Mouse (Mus musculus) cerebellum, adult 2 months (tissue): ENCODE data around the gene Ms4a1.

Experiments
- CTCF ChIP-seq: fragments of 200-500 bp; IDR thresholded peaks from 2 replicates; pipeline ENCODE4 v1.5.1; 2011; ENCODE audit warnings: low read depth, mild to moderate bottlenecking, control low read depth, low read length, moderate library complexity, borderline replicate concordance; ENCODE audit not compliant: insufficient read depth
- POLR2A ChIP-seq: fragments of 200-500 bp; IDR thresholded peaks from 2 replicates; pipeline ENCODE4 v1.6.1; 2011; ENCODE audit warnings: low read length, control low read depth, borderline replicate concordance; ENCODE audit not compliant: insufficient read depth

- no peak for TF ChIP-seq CTCF
- TF ChIP-seq POLR2A = no peak
Measured at GRCm38 (mm10) chr19:11242560-11242959, 23.5 kb downstream of the Ms4a1 start.
